Mouse (Mus musculus) brain, adult 2 months (tissue): ENCODE data around the gene Etv5.
A peak's percentile ranks its signal among the peaks of the same experiment; 100 is the strongest.

ENCODE experiments used
- DNase-seq: peaks from one replicate; pipeline ENCODE4 v3.0.0; 2011; ENCODE audit warnings: low read depth, low spot score

Gene Etv5

GRCm38 (mm10) chr16:22430211-22430951, 9.1 kb downstream of the Etv5 start:
- DNase-seq: peak; percentile 95

- no peak for DNase-seq
Observed at GRCm38 (mm10) chr16:22429377-22429776, 10.1 kb downstream of the Etv5 start.

GRCm38 (mm10) chr16:22428853-22429341, 10.6 kb downstream of the Etv5 start:
- DNase-seq: peak; percentile 97

GRCm38 (mm10) chr16:22426866-22427265, 12.7 kb downstream of the Etv5 start:
- DNase-seq: no peak

GRCm38 (mm10) chr16:22422256-22422655, 17.3 kb downstream of the Etv5 start:
- peak; percentile 62 for DNase-seq

- DNase-seq: peak; percentile 87
Observed at GRCm38 (mm10) chr16:22417931-22418330, 21.6 kb downstream of the Etv5 start.

GRCm38 (mm10) chr16:22417044-22417443, 22.5 kb downstream of the Etv5 start:
- peak; percentile 23 for DNase-seq

GRCm38 (mm10) chr16:22416140-22416848, 23.2 kb downstream of the Etv5 start:
- no peak for DNase-seq

GRCm38 (mm10) chr16:22414205-22414754, 25.2 kb downstream of the Etv5 start:
- peak; percentile 52 for DNase-seq

- DNase-seq: no peak
Observed at GRCm38 (mm10) chr16:22412459-22413229, 26.9 kb downstream of the Etv5 start.

GRCm38 (mm10) chr16:22411764-22412163, 27.8 kb downstream of the Etv5 start:
- peak; percentile 52 for DNase-seq

GRCm38 (mm10) chr16:22410000-22410399, 29.5 kb downstream of the Etv5 start:
- DNase-seq: no peak

GRCm38 (mm10) chr16:22408642-22409360, 30.7 kb downstream of the Etv5 start:
- peak; percentile 62 for DNase-seq

GRCm38 (mm10) chr16:22406747-22407146, 32.8 kb downstream of the Etv5 start:
- DNase-seq: peak; percentile 59

GRCm38 (mm10) chr16:22406050-22406449, 33.5 kb downstream of the Etv5 start:
- peak; percentile 93 for DNase-seq

- DNase-seq: peak; percentile 65
Observed at GRCm38 (mm10) chr16:22405492-22405891, 34.0 kb downstream of the Etv5 start.

- DNase-seq: no peak
Observed at GRCm38 (mm10) chr16:22403715-22404114, 35.8 kb downstream of the Etv5 start.

GRCm38 (mm10) chr16:22402600-22402999, 36.9 kb downstream of the Etv5 start:
- no peak for DNase-seq

GRCm38 (mm10) chr16:22400226-22400625, 39.3 kb downstream of the Etv5 start:
- DNase-seq: no peak

- no peak for DNase-seq
Observed at GRCm38 (mm10) chr16:22398784-22399453, 40.6 kb downstream of the Etv5 start.
